Mouse (Mus musculus) cerebellum, adult 18-20 months (tissue): ENCODE results near the gene Crybg3.

Experiments
- DNase-seq, 2 experiments: peaks; one replicate each; pipeline ENCODE4 v3.0.0; 2021

Gene Crybg3

GRCm38 (mm10) chr16:59448181-59448580 lies 152.6 kb downstream of the Crybg3 start:
- DNase-seq = no peak

- DNase-seq = no peak
Measured at GRCm38 (mm10) chr16:59444880-59445559, 155.8 kb downstream of the Crybg3 start.
